Mouse (Mus musculus) midbrain, embryonic 10.5 days (tissue): ENCODE data around the gene Serhl. TPM values are rescaled to one million over a fixed set of nuclear protein-coding genes. Genes with fewer than 3 reads are reported as not detected.
A peak's percentile ranks its signal among the peaks of the same experiment; 100 is the strongest.
"Not testable (repeated sequence)": the region's sequence is repeated elsewhere in the genome, so short reads cannot be mapped to it uniquely, and the experiment has no call there.

Source experiments
- DNase-seq: peaks from one replicate; pipeline ENCODE4 v3.0.0-alpha.2; 2017; ENCODE audit warnings: low spot score
- H3K27ac ChIP-seq: fragments of 300-500 bp; sonication (generic); replicated peaks from 2 replicates; pipeline ENCODE4 v1.5.1; 2016; ENCODE audit warnings: mild to moderate bottlenecking
- H3K27me3 ChIP-seq: fragments of 300-500 bp; sonication (generic); 2 replicates; pipeline ENCODE4 v1.6.1; 2016; ENCODE audit warnings: low read depth, mild to moderate bottlenecking; ENCODE audit not compliant: poor library complexity, severe bottlenecking
- H3K36me3 ChIP-seq: fragments of 300-500 bp; sonication (generic); 2 replicates; pipeline ENCODE4 v1.6.1; 2016; ENCODE audit warnings: mild to moderate bottlenecking, moderate library complexity
- H3K4me1 ChIP-seq: fragments of 300-500 bp; sonication (generic); 2 replicates; pipeline ENCODE4 v1.6.1; 2016
- H3K4me3 ChIP-seq: fragments of 300-500 bp; sonication (generic); 2 replicates; pipeline ENCODE4 v1.5.1; 2016; ENCODE audit warnings: mild to moderate bottlenecking, moderate library complexity
- H3K9me3 ChIP-seq: fragments of 300-500 bp; sonication (generic); replicated peaks from 2 replicates; pipeline ENCODE4 v1.6.1; 2016; ENCODE audit warnings: mild to moderate bottlenecking
- WGBS: fragments of 180-500 bp; shearing (Covaris S2); methylation state at CpG from one replicate; pipeline ENCODE4 v1.1.7; 2016; 5-methylcytosine and 5-hydroxymethylcytosine counted together
- polyA plus RNA-seq: library from polyadenylated mRNA; unstranded; fragments of >200 nt; fragmentation: Nextera tagmentation; extraction: Ambion mirVana; gene quantifications from 2 replicates; pipeline ENCODE4 v1.2.1, GENCODE M21; 2016

Gene Serhl
- polyA plus RNA-seq, 1 experiment from 2014 or later: 54.2 TPM

DNA sequence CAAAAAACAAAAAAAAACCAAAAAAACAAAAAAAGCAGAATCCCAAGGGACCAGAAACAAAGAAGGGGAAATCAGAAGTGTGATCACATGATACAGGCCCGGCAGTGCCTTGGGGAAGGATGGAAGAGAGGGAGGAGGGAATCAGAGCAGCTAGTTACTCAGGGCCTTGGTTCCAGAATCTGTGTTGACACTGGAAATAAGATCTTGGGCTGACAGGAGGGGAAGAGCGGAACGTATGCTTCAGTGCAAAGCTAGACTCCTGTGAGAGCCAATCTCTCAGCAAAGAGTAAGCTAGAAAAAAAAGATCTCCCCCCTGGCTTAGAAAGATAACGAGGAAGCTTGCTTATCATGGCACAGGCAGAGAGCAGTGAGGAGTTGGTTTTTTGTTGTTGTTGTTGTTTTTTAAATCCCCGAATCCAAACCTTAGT lies 30.1 kb upstream of the Serhl start:
- Histone ChIP-seq H3K27me3 (peaks cover 23% of the 10 kb centered on the region), H3K9me3 (peaks cover 5% of the 10 kb centered on the region; the same call in 1 of the 2 replicates), H3K36me3 (no peaks in the 10 kb centered on the region), H3K4me3 (no peak overlapping the region), H3K4me1 (peaks cover 45% of the 10 kb centered on the region), H3K27ac (no peak overlapping the region)
- DNase-seq: no peak
- 59% methylated on average over 5 of the region's 5 CpGs for WGBS

DNA sequence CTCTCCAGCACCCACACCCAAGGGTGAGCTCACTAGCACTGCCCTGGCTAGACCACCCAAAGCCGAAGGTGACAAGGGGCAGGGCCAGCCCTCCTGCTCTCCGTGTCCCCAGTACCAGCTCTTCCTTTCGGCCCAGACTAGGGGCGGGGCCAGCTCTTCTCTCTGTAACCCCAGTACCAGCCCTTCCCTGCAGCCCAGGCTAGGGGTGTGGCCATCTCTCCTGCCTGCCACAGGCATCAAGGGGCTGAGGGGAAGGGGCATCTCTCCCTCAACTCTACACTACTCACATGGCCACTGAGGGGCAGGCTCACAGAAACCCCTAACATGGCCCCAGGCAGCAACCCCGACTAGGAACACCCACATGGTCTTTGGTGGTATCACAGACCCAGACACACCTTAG lies 27.6 kb upstream of the Serhl start:
- Histone ChIP-seq H3K4me3 (no peak overlapping the region), H3K27me3 (peaks cover 8% of the 10 kb centered on the region; the same call in 1 of the 2 replicates), H3K4me1 (peaks cover 32% of the 10 kb centered on the region), H3K36me3 (no peaks in the 10 kb centered on the region), H3K9me3 (peaks cover 5% of the 10 kb centered on the region; the same call in 1 of the 2 replicates), H3K27ac (peak overlapping the region; percentile 50)
- DNase-seq: no peak
- 11% methylated on average over 5 of the region's 5 CpGs for WGBS

DNA sequence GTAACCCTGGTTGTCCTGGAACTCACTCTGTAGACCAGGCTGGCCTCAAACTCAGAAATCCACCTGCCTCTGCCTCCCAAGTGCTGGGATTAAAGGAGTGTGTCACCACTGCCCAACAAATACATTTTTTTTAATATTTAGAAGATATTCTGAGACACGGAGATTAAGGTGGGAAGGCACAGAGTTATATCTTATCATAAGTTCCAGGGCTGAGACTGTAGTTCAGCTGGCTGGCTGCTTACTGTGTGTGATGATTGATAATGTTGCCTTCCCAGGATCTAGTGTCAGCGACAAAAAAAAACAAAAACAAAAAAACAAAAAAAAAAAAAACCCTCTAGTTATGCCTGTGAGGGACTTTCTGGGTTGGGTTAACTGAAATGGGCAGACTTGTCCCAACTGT lies 26.7 kb upstream of the Serhl start:
- H3K4me3 ChIP-seq, H3K27ac ChIP-seq, H3K9me3 ChIP-seq, H3K36me3 ChIP-seq, DNase-seq, H3K27me3 ChIP-seq: not testable (repeated sequence)
- H3K4me1 ChIP-seq: peaks cover 24% of the 10 kb centered on the region
- 90% methylated on average over 2 of the region's 2 CpGs for WGBS

DNA sequence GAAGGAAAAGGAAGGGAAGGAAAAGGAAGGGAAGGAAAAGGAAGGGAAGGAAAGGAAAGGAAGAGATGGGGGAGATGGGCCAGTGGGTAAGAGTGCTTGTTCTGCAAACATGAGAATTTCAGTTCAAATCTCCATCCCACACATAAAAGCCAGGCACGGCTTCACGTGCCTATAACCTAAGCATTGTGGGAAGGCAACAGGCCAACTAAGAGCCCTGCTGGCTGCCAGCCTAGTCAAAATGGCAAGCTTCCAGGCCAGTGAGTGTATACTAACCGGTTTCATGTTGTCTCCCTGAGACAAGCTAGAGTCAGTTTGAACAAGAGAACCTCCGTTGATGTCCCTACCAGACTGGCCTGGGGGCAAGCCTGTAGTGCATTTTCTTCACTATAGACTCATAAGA lies 23.8 kb upstream of the Serhl start:
- DNase-seq: no peak
- Histone ChIP-seq H3K4me3 (no peak overlapping the region), H3K4me1 (peaks cover 12% of the 10 kb centered on the region), H3K27ac (no peak overlapping the region), H3K9me3 (no peaks in the 10 kb centered on the region), H3K27me3 (no peaks in the 10 kb centered on the region), H3K36me3 (no peaks in the 10 kb centered on the region)
- 94% methylated on average over 4 of the region's 4 CpGs for WGBS

DNA sequence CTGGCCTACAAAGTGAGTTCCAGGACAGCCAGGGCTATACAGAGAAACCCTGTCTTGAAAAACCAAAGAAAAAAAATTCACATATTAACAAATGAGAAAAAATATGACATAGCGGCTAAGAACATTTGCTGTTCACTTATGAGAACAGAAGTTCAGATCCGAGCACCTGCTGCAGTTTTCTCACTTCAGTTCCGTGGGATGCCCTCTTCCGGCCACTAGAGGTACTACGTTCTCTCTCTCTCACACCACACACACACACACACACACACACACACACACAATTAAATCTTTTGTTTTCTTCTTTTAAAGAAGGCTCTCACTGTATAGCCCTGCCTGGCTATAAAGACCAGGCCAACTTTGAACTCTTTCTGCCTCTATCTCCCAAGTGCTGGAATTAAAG lies 21.0 kb upstream of the Serhl start:
- DNase-seq: no peak
- Histone ChIP-seq H3K27ac (no peak overlapping the region), H3K9me3 (0 out of 2 replicates have a peak, but pooled peaks cover 3% of the 10 kb centered on the region), H3K4me3 (no peak overlapping the region), H3K36me3 (no peaks in the 10 kb centered on the region), H3K27me3 (no peaks in the 10 kb centered on the region), H3K4me1 (no peaks in the 10 kb centered on the region)
- WGBS: 93% methylated on average over 5 of the region's 5 CpGs

DNA sequence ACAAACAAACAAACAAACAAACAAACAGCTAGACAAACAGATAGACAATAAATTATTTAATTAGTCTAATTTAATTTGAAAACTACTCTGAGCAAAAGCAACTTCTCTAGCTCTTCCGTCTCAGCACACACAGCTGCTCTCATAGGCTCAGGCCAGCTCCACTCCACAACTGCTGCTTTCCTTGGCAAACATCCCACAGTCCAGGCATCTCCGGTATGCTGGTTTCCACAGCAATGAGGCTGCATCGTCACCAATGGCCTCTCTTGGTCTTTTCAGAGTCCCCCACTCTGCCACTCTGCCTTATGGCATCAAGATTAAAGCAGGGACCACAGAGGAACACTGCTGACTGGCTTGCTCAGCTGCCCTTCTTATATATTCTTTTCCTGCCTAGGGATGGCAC lies 18.4 kb upstream of the Serhl start:
- no peak overlapping the region for H3K4me3 ChIP-seq
- no peak for DNase-seq
- 0 out of 2 replicates have a peak, but pooled peaks cover 3% of the 10 kb centered on the region for H3K9me3 ChIP-seq
- H3K36me3 ChIP-seq: no peaks in the 10 kb centered on the region
- 91% methylated on average over 3 of the region's 3 CpGs for WGBS
- H3K27me3 ChIP-seq: no peaks in the 10 kb centered on the region
- H3K4me1 ChIP-seq: peaks cover 3% of the 10 kb centered on the region
- no peak overlapping the region for H3K27ac ChIP-seq

DNA sequence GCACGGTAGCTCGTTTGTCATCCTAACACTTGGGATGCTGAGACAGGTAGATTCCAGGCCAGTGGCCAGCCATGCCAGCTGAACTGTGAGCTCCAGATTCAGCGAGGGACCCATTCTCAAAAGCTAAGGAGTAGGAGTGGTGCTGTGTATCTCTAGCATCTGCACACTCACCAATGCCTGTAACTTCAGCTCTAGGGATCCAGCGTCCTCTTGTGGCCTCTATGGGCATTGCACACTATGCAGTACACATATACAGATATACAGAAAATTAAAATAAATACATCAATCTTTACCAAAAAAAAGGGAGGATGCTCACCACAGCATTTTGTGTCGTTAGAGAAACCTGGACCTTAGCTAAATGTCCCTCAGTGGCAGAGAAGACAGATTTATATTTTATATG lies 17.6 kb upstream of the Serhl start:
- no peak for DNase-seq
- H3K27ac ChIP-seq: no peak overlapping the region
- no peak overlapping the region for H3K4me3 ChIP-seq
- H3K4me1 ChIP-seq: peaks cover 11% of the 10 kb centered on the region
- H3K9me3 ChIP-seq: 0 out of 2 replicates have a peak, but pooled peaks cover 3% of the 10 kb centered on the region
- H3K27me3 ChIP-seq: no peaks in the 10 kb centered on the region
- 91% methylated on average over 5 of the region's 5 CpGs for WGBS
- H3K36me3 ChIP-seq: no peaks in the 10 kb centered on the region

DNA sequence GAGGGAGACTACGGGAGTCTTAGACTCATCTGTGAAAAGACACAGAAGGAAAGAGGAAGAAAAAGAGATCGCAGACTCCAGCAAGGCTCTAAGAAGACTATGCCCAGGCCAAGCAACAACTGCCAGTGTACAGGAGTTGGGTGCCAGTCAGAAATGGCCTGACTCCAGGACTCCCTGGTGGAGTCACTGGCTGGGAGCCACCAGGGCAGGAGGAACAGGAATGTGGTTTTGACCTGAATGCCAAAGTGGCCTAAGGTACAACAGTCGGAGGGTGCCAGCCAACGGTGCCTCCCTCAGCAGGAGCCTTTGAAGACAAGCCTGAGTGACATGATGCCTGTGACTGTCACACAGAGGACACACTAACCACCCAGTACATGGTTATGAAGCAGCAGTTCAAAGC lies 15.1 kb upstream of the Serhl start:
- no peak for DNase-seq
- no peak overlapping the region for H3K27ac ChIP-seq
- H3K4me3 ChIP-seq: no peak overlapping the region
- H3K9me3 ChIP-seq: 0 out of 2 replicates have a peak, but pooled peaks cover 3% of the 10 kb centered on the region
- WGBS: 90% methylated on average over 4 of the region's 4 CpGs
- H3K27me3 ChIP-seq: no peaks in the 10 kb centered on the region
- peaks cover 13% of the 10 kb centered on the region for H3K4me1 ChIP-seq
- no peaks in the 10 kb centered on the region for H3K36me3 ChIP-seq

DNA sequence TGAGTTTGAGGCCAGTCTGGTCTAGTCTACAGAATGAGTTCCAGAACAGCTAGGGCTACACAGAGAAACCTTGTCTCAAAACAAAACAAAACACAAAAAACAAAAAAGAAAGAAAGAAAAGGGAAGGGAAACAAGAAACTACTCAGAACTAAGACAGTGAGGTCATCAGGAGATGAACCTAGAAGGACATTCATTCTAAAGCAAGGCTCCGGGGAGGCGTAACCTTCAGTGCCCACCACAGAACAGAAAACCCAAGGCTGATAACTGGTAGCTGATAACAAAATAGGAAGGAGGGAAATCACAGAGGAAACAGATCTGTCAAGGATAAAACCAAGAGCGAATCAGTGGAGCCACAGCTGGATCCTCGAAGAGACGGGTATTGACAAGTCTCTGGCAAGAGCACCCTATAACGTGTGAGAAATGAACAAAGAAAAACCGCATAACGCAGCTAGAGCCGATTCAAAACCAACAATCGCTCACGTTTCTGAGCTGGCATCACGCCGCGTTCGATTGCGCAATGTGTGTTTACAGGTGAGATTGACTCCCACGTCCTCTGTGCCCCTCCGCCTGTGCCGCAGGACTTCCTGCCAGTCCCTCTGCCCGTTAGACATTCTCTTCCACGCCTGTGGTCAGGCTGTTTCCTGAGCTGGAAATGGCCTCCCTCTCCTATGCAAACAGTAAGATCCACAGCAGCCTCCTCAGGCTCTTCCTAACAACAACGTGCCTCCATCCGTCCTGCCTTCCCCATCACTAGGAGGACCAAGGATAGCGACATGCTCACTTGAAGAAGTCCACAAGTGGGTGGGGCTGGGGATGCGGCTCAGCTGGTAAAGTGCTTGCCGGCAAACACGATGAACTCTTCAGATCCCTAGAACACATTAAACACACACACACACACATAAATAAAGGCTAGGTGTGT lies 13.4 kb upstream of the Serhl start:
- Histone ChIP-seq H3K36me3 (no peaks in the 10 kb centered on the region), H3K4me3 (no peak overlapping the region), H3K4me1 (peaks cover 13% of the 10 kb centered on the region), H3K27ac (no peak overlapping the region), H3K27me3 (no peaks in the 10 kb centered on the region), H3K9me3 (0 out of 2 replicates have a peak, but pooled peaks cover 3% of the 10 kb centered on the region)
- no peak for DNase-seq
- WGBS: 68% methylated on average over 27 of the region's 27 CpGs

DNA sequence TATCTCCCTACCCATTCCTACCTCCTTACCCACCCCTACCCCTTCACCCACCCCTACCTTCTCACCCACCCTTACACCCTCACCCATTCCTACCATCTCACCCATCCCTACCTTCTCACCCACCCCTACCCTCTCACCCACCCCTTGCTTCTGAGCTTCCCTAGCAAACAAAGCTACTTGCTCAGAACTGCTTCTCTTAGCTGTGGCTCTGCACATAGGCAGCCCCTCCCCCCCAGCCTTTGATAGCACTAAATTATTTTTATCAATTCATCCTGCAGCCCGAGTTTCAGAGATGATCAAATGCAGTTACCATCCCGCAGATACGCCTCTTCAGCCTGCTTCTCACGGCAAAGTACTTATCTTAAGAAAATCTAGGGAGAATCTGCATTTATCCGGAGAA lies 5.8 kb upstream of the Serhl start:
- H3K36me3 ChIP-seq: no peaks in the 10 kb centered on the region
- no peaks in the 10 kb centered on the region for H3K9me3 ChIP-seq
- DNase-seq: no peak
- peak overlapping the region; percentile 46; the same call in 1 of the 2 replicates for H3K27ac ChIP-seq
- H3K4me1 ChIP-seq: peaks cover 37% of the 10 kb centered on the region
- WGBS: 77% methylated on average over 5 of the region's 5 CpGs
- peaks cover 29% of the 10 kb centered on the region for H3K27me3 ChIP-seq
- H3K4me3 ChIP-seq: no peak overlapping the region

DNA sequence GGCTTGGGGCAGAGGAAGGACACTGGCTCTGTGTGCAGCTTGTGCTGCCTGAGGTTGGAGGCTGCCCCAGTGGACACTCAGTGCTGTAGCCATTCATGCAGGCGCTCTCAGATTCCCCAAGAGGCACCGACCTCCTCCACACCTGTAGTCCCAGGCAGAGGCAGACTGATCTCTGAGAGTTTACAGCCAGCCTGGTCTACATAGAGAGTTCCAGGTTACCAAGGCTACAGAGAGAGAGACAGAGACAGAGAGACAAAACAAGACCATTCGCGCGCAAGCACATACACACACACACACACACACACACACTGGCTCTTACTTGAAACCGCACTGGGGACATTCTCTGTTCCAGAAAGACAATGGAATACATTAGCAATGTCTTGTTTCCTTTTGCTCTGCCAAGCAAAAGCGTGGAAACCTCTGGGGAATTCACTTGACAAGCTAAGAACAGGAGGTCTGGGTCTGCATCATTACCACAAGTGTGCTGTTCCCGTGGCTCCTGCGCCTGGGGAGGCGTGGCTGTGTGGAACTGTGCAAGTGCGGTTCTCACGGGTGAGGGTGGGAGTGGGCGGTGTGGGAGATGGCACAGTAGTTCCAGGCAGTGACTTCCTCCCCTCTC lies 5.2 kb upstream of the Serhl start:
- no peak overlapping the region for H3K4me3 ChIP-seq
- H3K9me3 ChIP-seq: no peaks in the 10 kb centered on the region
- H3K27ac ChIP-seq: no peak overlapping the region; the same call in 1 of the 2 replicates
- peaks cover 43% of the 10 kb centered on the region for H3K4me1 ChIP-seq
- WGBS: 72% methylated on average over 13 of the region's 13 CpGs
- no peak for DNase-seq
- H3K27me3 ChIP-seq: peaks cover 35% of the 10 kb centered on the region
- no peaks in the 10 kb centered on the region for H3K36me3 ChIP-seq

DNA sequence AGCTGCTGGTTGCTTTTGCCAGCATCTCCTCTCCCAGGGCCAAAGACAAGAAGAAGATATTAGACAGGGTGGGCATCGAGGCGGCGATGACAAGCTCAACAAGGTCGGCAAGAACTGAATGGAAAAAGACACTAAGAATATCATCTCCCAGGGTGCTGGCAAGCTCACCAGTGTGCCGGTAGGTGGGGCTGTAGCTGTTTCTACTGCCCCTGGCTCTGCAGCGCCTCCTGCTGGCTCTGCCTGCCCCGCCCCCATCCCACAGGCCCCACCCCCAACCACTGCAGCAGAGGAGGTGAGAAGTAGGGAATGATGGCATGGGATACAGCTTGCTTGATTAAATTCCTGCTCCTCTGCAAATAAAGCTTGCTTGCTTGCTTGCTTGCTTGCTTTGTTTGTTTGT lies 3.4 kb upstream of the Serhl start:
- H3K4me3 ChIP-seq: no peak overlapping the region
- H3K4me1 ChIP-seq: peaks cover 51% of the 10 kb centered on the region
- 33% methylated on average over 7 of the region's 7 CpGs for WGBS
- no peaks in the 10 kb centered on the region for H3K36me3 ChIP-seq
- H3K27ac ChIP-seq: no peak overlapping the region
- H3K9me3 ChIP-seq: no peaks in the 10 kb centered on the region
- DNase-seq: peak; percentile 53
- H3K27me3 ChIP-seq: peaks cover 53% of the 10 kb centered on the region
